Comparison of ENCODE assay signal across 8 mouse cellular contexts in genomic region chr10:61920655-61921365, GRCm38 (mm10). TPM values are rescaled to one million over a fixed set of nuclear protein-coding genes. Genes with fewer than 3 reads are reported as not detected.
DNase-seq lines count a peak whose midpoint lies in the region; ATAC-seq and TF ChIP-seq lines count a peak whose summit lies in the region.

No protein-coding gene starts in this region.

- peak overlapping the region; percentile 56; the same call in 1 of the 2 replicates for H3K27ac ChIP-seq in embryonic facial prominence, embryonic 11.5 days (replicated peaks; ENCODE audit: low read depth, low read length)
- H3K27ac ChIP-seq in kidney, postnatal 0 days = peak overlapping the region; percentile 38

- H3K4me2 ChIP-seq in embryonic facial prominence, embryonic 11.5 days (ENCODE audit: low read depth, low read length) = peak overlapping the region; percentile 7; the same call in 1 of the 2 replicates
- peak overlapping the region; percentile 32 for H3K4me2 ChIP-seq in kidney, postnatal 0 days (ENCODE audit: low read length)

- WGBS in lung, adult 2 months = 16% methylated on average over 11 of the region's 11 CpGs
- WGBS in embryonic facial prominence, embryonic 11.5 days = 16% methylated on average over 11 of the region's 11 CpGs
- 26% methylated on average over 11 of the region's 11 CpGs for WGBS in kidney, postnatal 0 days

- no peaks in the 10 kb centered on the region for H3K4me1 ChIP-seq in lung, adult 2 months (ENCODE audit: control insufficient read depth, insufficient read depth, low read length)
- H3K4me1 ChIP-seq in embryonic facial prominence, embryonic 11.5 days (ENCODE audit: control insufficient read depth, insufficient read depth, low read length) = peaks cover 7% of the 10 kb centered on the region
- H3K4me1 ChIP-seq in kidney, postnatal 0 days (replicated peaks; ENCODE audit: insufficient read depth, low read length) = peaks cover 14% of the 10 kb centered on the region

- no peaks in the 10 kb centered on the region for H3K27me3 ChIP-seq in embryonic facial prominence, embryonic 11.5 days (ENCODE audit: control insufficient read depth, insufficient read depth, low read length)
- H3K27me3 ChIP-seq in kidney, postnatal 0 days (ENCODE audit: insufficient read depth, low read length) = no peaks in the 10 kb centered on the region

- no peak for TF ChIP-seq POLR2A in lung, adult 2 months (IDR thresholded peaks at IDR 0.05; ENCODE audit: borderline replicate concordance, extremely low read depth, low read depth, low read length)

- H3K9ac ChIP-seq in embryonic facial prominence, embryonic 11.5 days (replicated peaks; ENCODE audit: low read length) = no peak overlapping the region
- H3K9ac ChIP-seq in kidney, postnatal 0 days (ENCODE audit: low read depth, low read length) = no peak overlapping the region

- no peak overlapping the region for H3K4me3 ChIP-seq in lung, adult 2 months (replicated peaks; ENCODE audit: extremely low read depth, low read depth, low read length)
- H3K4me3 ChIP-seq in embryonic facial prominence, embryonic 11.5 days (ENCODE audit: low read depth, low read length) = no peak overlapping the region
- no peak overlapping the region for H3K4me3 ChIP-seq in kidney, postnatal 0 days (replicated peaks; ENCODE audit: low read depth, low read length)

- no peaks in the 10 kb centered on the region for H3K9me3 ChIP-seq in embryonic facial prominence, embryonic 11.5 days (replicated peaks; ENCODE audit: control insufficient read depth, low read length)
- H3K9me3 ChIP-seq in kidney, postnatal 0 days (replicated peaks; ENCODE audit: low read length) = no peaks in the 10 kb centered on the region

- ATAC-seq in embryonic facial prominence, embryonic 11.5 days (replicated peaks; ENCODE audit: insufficient number of reproducible peaks, low FRiP score, low TSS enrichment, low read depth) = no peak
- no peak for ATAC-seq in kidney, postnatal 0 days (replicated peaks; ENCODE audit: low FRiP score, low read depth)
- no peak for ATAC-seq in erythroid progenitor cell, adult 5-6 weeks (replicated peaks; ENCODE audit: low FRiP score, poor library complexity, severe bottlenecking)

- TF ChIP-seq CTCF in lung, adult 2 months (IDR thresholded peaks at IDR 0.05; ENCODE audit: insufficient read depth, low read length) = no peak
- TF ChIP-seq CTCF in kidney, postnatal 0 days (IDR thresholded peaks at IDR 0.05; ENCODE audit: low read depth) = no peak

- H3K36me3 ChIP-seq in embryonic facial prominence, embryonic 11.5 days (replicated peaks; ENCODE audit: control insufficient read depth, insufficient read depth, low read depth, low read length) = no peaks in the 10 kb centered on the region
- H3K36me3 ChIP-seq in kidney, postnatal 0 days (ENCODE audit: insufficient read depth, low read length) = no peaks in the 10 kb centered on the region

- peak; percentile 40 to 64 for DNase-seq in lung, adult 18-20 months
- no peak for DNase-seq in lung, adult 2 months
- peak; percentile 52 for DNase-seq in embryonic facial prominence, embryonic 11.5 days (ENCODE audit: low spot score)
- DNase-seq in kidney, postnatal 0 days (ENCODE audit: low spot score) = peak; percentile 35
- peak; percentile 77 to 90 for DNase-seq in lung, postnatal 4 days
- DNase-seq in urinary bladder, postnatal 36 days (ENCODE audit: low spot score in 2 of 2) = no peak
- no peak for DNase-seq in cerebellum, adult 11 months

RNA-seq across cellular contexts. Expression of gene Col13a1, which starts 58.1 kb away (rescaled TPM):
- polyA plus RNA-seq in lung, adult 2 months (2012; rRNA removed) = 24.7 and 25.3 TPM in 2 replicates
- 4.3 and 4.6 TPM in 2 replicates for polyA plus RNA-seq in embryonic facial prominence, embryonic 11.5 days (2014; fragmentation: Nextera tagmentation; extraction: Ambion mirVana)
- 5.8 and 7.3 TPM in 2 replicates for polyA plus RNA-seq in kidney, postnatal 0 days (2015; fragmentation: Nextera tagmentation; extraction: Ambion mirVana)
- not detected in 2 replicates for total RNA-seq in erythroid progenitor cell, adult 5-6 weeks (2015; ENCODE audit: low replicate concordance)
- not detected in 2 replicates for total RNA-seq in erythroid progenitor cell, adult 5-6 weeks (2017; ENCODE audit: low replicate concordance)

Comparison
In these comparisons a context has a peak if more than half of its experiments do, and no peak if none do; other contexts are left out.
1. DNase-seq: peak in lung, adult 18-20 months (2 of 2), embryonic facial prominence, embryonic 11.5 days (single experiment), kidney, postnatal 0 days (single experiment) and lung, postnatal 4 days (2 of 2); none in lung, adult 2 months (single experiment), urinary bladder, postnatal 36 days (0 of 2) and cerebellum, adult 11 months (single experiment).